Mouse (Mus musculus) testis, adult 2 months (tissue): ENCODE data around the gene Prdm16.

Source experiments
- CTCF ChIP-seq: fragments of 200-500 bp; IDR thresholded peaks from 2 replicates; pipeline ENCODE4 v1.5.1; 2012; ENCODE audit warnings: low read depth, mild to moderate bottlenecking, inconsistent platforms, low read length, moderate library complexity; ENCODE audit not compliant: control insufficient read depth, insufficient read depth, insufficient replicate concordance
- POLR2A ChIP-seq: fragments of 200-500 bp; IDR thresholded peaks from 2 replicates; pipeline ENCODE4 v1.6.1; 2012; ENCODE audit warnings: low read depth, mild to moderate bottlenecking, inconsistent platforms, low read length, moderate library complexity; ENCODE audit not compliant: control insufficient read depth

- TF ChIP-seq CTCF (no peak), POLR2A (no peak)
Observed at GRCm38 (mm10) chr4:154542568-154542967, 94.1 kb downstream of the Prdm16 start.
